Mouse (Mus musculus) intestine, postnatal 0 days (tissue): ENCODE measurements around the gene Qpctl. TPM values are rescaled to one million over a fixed set of nuclear protein-coding genes. Genes with fewer than 3 reads are reported as not detected.

ENCODE experiments used
- ATAC-seq: fragments of 200-750 bp; cut with Nextera tagmentation; 2 replicates; pipeline ENCODE4 v1.8.0; 2017; ENCODE audit warnings: mild to moderate bottlenecking, moderate TSS enrichment, moderate library complexity
- H3K27ac ChIP-seq: fragments of 300-500 bp; sonication (generic); 2 replicates; pipeline ENCODE4 v1.5.1; 2014; ENCODE audit warnings: mild to moderate bottlenecking, low read depth, low read length, moderate library complexity
- H3K27me3 ChIP-seq: fragments of 300-500 bp; sonication (generic); replicated peaks from 2 replicates; pipeline ENCODE4 v1.6.1; 2014; ENCODE audit warnings: low read length, mixed read lengths; ENCODE audit not compliant: control insufficient read depth, insufficient read depth
- H3K36me3 ChIP-seq: fragments of 300-500 bp; sonication (generic); 2 replicates; pipeline ENCODE4 v1.6.1; 2014; ENCODE audit warnings: mild to moderate bottlenecking, moderate library complexity; ENCODE audit not compliant: control insufficient read depth, insufficient read depth
- H3K4me1 ChIP-seq: fragments of 300-500 bp; sonication (generic); replicated peaks from 2 replicates; pipeline ENCODE4 v1.6.1; 2014; ENCODE audit warnings: antibody characterized with exemption, low read length, mixed read lengths; ENCODE audit not compliant: control insufficient read depth, insufficient read depth
- H3K4me2 ChIP-seq: fragments of 300-500 bp; sonication (generic); replicated peaks from 2 replicates; pipeline ENCODE4 v1.6.1; 2014; ENCODE audit warnings: low read depth, mild to moderate bottlenecking, moderate library complexity
- H3K4me3 ChIP-seq: fragments of 300-500 bp; sonication (generic); 2 replicates; pipeline ENCODE4 v1.5.1; 2014; ENCODE audit warnings: low read depth, low read length
- H3K9ac ChIP-seq: fragments of 300-500 bp; sonication (generic); 2 replicates; pipeline ENCODE4 v1.6.1; 2014; ENCODE audit warnings: mild to moderate bottlenecking, low read depth, low read length
- H3K9me3 ChIP-seq: fragments of 300-500 bp; sonication (generic); 2 replicates; pipeline ENCODE4 v1.6.1; 2016; ENCODE audit warnings: mixed run types; ENCODE audit not compliant: control insufficient read depth
- CTCF ChIP-seq: sonication (generic); IDR thresholded peaks from 2 replicates; pipeline ENCODE4 v1.5.1; 2016; ENCODE audit warnings: low read depth, mild to moderate bottlenecking, control low read depth, antibody characterized with exemption, moderate library complexity
- WGBS: fragments of 180-500 bp; shearing (Covaris S2); extraction: QIAGEN DNeasy Blood & Tissue Kit; methylation state at CpG from one replicate; pipeline ENCODE4 v1.1.7; 2014; 5-methylcytosine and 5-hydroxymethylcytosine counted together
- polyA plus RNA-seq: library from polyadenylated mRNA; unstranded; fragments of >200 nt; fragmentation: Nextera tagmentation; extraction: Ambion mirVana; gene quantifications from 2 replicates; pipeline ENCODE4 v1.2.1, GENCODE M21; 2015

The Qpctl gene
- polyA plus RNA-seq, 1 experiment from 2014 or later = 7.3 TPM

GRCm38 (mm10) chr7:19149626-19150025 lies 535 bp upstream of the Qpctl start, which contains the start of gene Snrpd2:
TSS of gene Snrpd2 (plus strand) at chr7:19149722.
- peak within 1 kb of the TSS; percentile 59 for H3K9ac ChIP-seq
- TF ChIP-seq CTCF = no peak
- H3K4me2 ChIP-seq = peak within 1 kb of the TSS; percentile 88
- H3K4me3 ChIP-seq = peak within 1 kb of the TSS; percentile 66
- H3K27me3 ChIP-seq = no peaks in the 10 kb centered on the region
- no peaks in the 10 kb centered on the region for H3K9me3 ChIP-seq
- peak; percentile 91 for ATAC-seq
- WGBS = under 1% methylated on average over 24 of the region's 24 CpGs
- H3K4me1 ChIP-seq = 0 out of 2 replicates have a peak, but pooled peaks cover 10% of the 10 kb centered on the region
- H3K36me3 ChIP-seq = peaks cover 22% of the 10 kb centered on the region
- peak within 1 kb of the TSS; percentile 62; the same call in 1 of the 2 replicates for H3K27ac ChIP-seq

GRCm38 (mm10) chr7:19148180-19148874 lies 764 bp downstream of the Qpctl start:
- no peak for TF ChIP-seq CTCF
- H3K27ac ChIP-seq = peak overlapping the region; percentile 62; the same call in 1 of the 2 replicates
- H3K9me3 ChIP-seq = no peaks in the 10 kb centered on the region
- H3K27me3 ChIP-seq = no peaks in the 10 kb centered on the region
- peaks cover 15% of the 10 kb centered on the region for H3K36me3 ChIP-seq
- 0 out of 2 replicates have a peak, but pooled peaks cover 10% of the 10 kb centered on the region for H3K4me1 ChIP-seq
- H3K4me2 ChIP-seq = peak overlapping the region; percentile 88
- H3K4me3 ChIP-seq = peak overlapping the region; percentile 66
- WGBS = 10% methylated on average over 20 of the region's 20 CpGs
- no peak for ATAC-seq
- peak overlapping the region; percentile 59 for H3K9ac ChIP-seq

GRCm38 (mm10) chr7:19147497-19148045 lies 1.5 kb downstream of the Qpctl start:
- peaks cover 8% of the 10 kb centered on the region for H3K36me3 ChIP-seq
- H3K27ac ChIP-seq = no peak overlapping the region
- no peak overlapping the region for H3K4me2 ChIP-seq
- TF ChIP-seq CTCF = no peak
- 0 out of 2 replicates have a peak, but pooled peaks cover 10% of the 10 kb centered on the region for H3K4me1 ChIP-seq
- H3K27me3 ChIP-seq = no peaks in the 10 kb centered on the region
- WGBS = 52% methylated on average over 6 of the region's 6 CpGs
- no peak for ATAC-seq
- H3K9ac ChIP-seq = no peak overlapping the region
- no peaks in the 10 kb centered on the region for H3K9me3 ChIP-seq
- no peak overlapping the region for H3K4me3 ChIP-seq

- Histone ChIP-seq H3K36me3 (peaks cover 3% of the 10 kb centered on the region), H3K4me2 (no peak overlapping the region), H3K9me3 (no peaks in the 10 kb centered on the region), H3K4me3 (no peak overlapping the region), H3K9ac (no peak overlapping the region), H3K27me3 (no peaks in the 10 kb centered on the region), H3K4me1 (0 out of 2 replicates have a peak, but pooled peaks cover 10% of the 10 kb centered on the region), H3K27ac (no peak overlapping the region)
- no peak for TF ChIP-seq CTCF
- 90% methylated on average over 10 of the region's 10 CpGs for WGBS
- ATAC-seq = no peak
These were observed 2.3 kb downstream of the Qpctl start for GRCm38 (mm10) chr7:19146793-19147192.

- TF ChIP-seq CTCF = peak; percentile 63
- Histone ChIP-seq H3K4me2 (no peak overlapping the region), H3K4me1 (no peaks in the 10 kb centered on the region), H3K4me3 (no peak overlapping the region), H3K36me3 (peaks cover 47% of the 10 kb centered on the region), H3K27ac (no peak overlapping the region), H3K9me3 (no peaks in the 10 kb centered on the region), H3K9ac (no peak overlapping the region), H3K27me3 (no peaks in the 10 kb centered on the region)
- WGBS = 52% methylated on average over 5 of the region's 5 CpGs
- ATAC-seq = no peak
These were observed 11.7 kb downstream of the Qpctl start for GRCm38 (mm10) chr7:19137380-19137779.

- H3K36me3 ChIP-seq = peaks cover 47% of the 10 kb centered on the region
- no peak overlapping the region for H3K4me3 ChIP-seq
- H3K4me1 ChIP-seq = no peaks in the 10 kb centered on the region
- no peak overlapping the region for H3K4me2 ChIP-seq
- WGBS = 94% methylated on average over 38 of the region's 38 CpGs
- no peaks in the 10 kb centered on the region for H3K9me3 ChIP-seq
- ATAC-seq = no peak
- no peak for TF ChIP-seq CTCF
- no peaks in the 10 kb centered on the region for H3K27me3 ChIP-seq
- no peak overlapping the region for H3K9ac ChIP-seq
- H3K27ac ChIP-seq = no peak overlapping the region
These were observed 12.3 kb downstream of the Qpctl start for GRCm38 (mm10) chr7:19136673-19137334.
